Mouse (Mus musculus) ZHBTc4 (cell line): ENCODE measurements around the gene Slc25a39.
A peak's percentile ranks its signal among the peaks of the same experiment; 100 is the strongest.
"Not testable (repeated sequence)": the region's sequence is repeated elsewhere in the genome, so short reads cannot be mapped to it uniquely, and the experiment has no call there.

Experiments used
- DNase-seq: peaks from one replicate; pipeline ENCODE4 v3.0.0-alpha.2; 2011; ENCODE audit warnings: low read depth, low spot score

Gene Slc25a39

GRCm38 (mm10) chr11:102371926-102372685, 35.6 kb downstream of the Slc25a39 start:
- DNase-seq = no peak

GRCm38 (mm10) chr11:102370285-102370684, 37.5 kb downstream of the Slc25a39 start:
- no peak for DNase-seq

- DNase-seq = no peak
Observed at GRCm38 (mm10) chr11:102369263-102369662, 38.5 kb downstream of the Slc25a39 start.

- DNase-seq = no peak
Observed at GRCm38 (mm10) chr11:102368347-102368746, 39.4 kb downstream of the Slc25a39 start.

GRCm38 (mm10) chr11:102367504-102368280, 40.1 kb downstream of the Slc25a39 start:
- peak; percentile 64 for DNase-seq

- DNase-seq = not testable (repeated sequence)
Observed at GRCm38 (mm10) chr11:102366103-102366502, 41.6 kb downstream of the Slc25a39 start, which contains the start of gene Slc4a1. Slc4a1 (minus strand) TSS chr11:102366203.

- DNase-seq = no peak
Observed at GRCm38 (mm10) chr11:102365699-102366098, 42.0 kb downstream of the Slc25a39 start.

GRCm38 (mm10) chr11:102364570-102365371, 43.0 kb downstream of the Slc25a39 start:
- no peak for DNase-seq

GRCm38 (mm10) chr11:102363623-102364022, 44.1 kb downstream of the Slc25a39 start:
- DNase-seq = no peak

GRCm38 (mm10) chr11:102361776-102362495, 45.8 kb downstream of the Slc25a39 start:
- DNase-seq = no peak

GRCm38 (mm10) chr11:102358365-102358764, 49.4 kb downstream of the Slc25a39 start:
- no peak for DNase-seq

GRCm38 (mm10) chr11:102356636-102357350, 51.0 kb downstream of the Slc25a39 start:
- DNase-seq = no peak

- no peak for DNase-seq
Observed at GRCm38 (mm10) chr11:102356190-102356589, 51.6 kb downstream of the Slc25a39 start.

GRCm38 (mm10) chr11:102355501-102355900, 52.2 kb downstream of the Slc25a39 start:
- DNase-seq = no peak

GRCm38 (mm10) chr11:102353021-102353431, 54.7 kb downstream of the Slc25a39 start:
- no peak for DNase-seq
